Mouse (Mus musculus): ENCODE measurements around the gene Tent5a.

- TF ChIP-seq CTCF (IDR thresholded peaks at IDR 0.05; ENCODE audit: borderline replicate concordance, control insufficient read depth, extremely low read depth, insufficient read depth, low read length, poor library complexity), result no peak
- TF ChIP-seq POLR2A (IDR thresholded peaks at IDR 0.05; ENCODE audit: control insufficient read depth, extremely low read depth, insufficient read depth, low read length, poor library complexity), result no peak
Measured at GRCm38 (mm10) chr9:85336046-85336445, 8.9 kb upstream of the Tent5a start.

All from thymus, adult 2 months (tissue).